Mouse (Mus musculus): ENCODE measurements around the gene Adgra1. TPM values are rescaled to one million over a fixed set of nuclear protein-coding genes. Genes with fewer than 3 reads are reported as not detected.

Gene Adgra1
- total RNA-seq, 2 experiments from 2014 or later: not detected

- no peak for ATAC-seq (replicated peaks; ENCODE audit: low FRiP score, low TSS enrichment, poor library complexity, severe bottlenecking)
These were observed 9.8 kb downstream of the Adgra1 start for GRCm38 (mm10) chr7:139843776-139844175.

GRCm38 (mm10) chr7:139845101-139845500, 11.1 kb downstream of the Adgra1 start:
- no peak for ATAC-seq (replicated peaks; ENCODE audit: low FRiP score, low TSS enrichment, poor library complexity, severe bottlenecking)

DNA sequence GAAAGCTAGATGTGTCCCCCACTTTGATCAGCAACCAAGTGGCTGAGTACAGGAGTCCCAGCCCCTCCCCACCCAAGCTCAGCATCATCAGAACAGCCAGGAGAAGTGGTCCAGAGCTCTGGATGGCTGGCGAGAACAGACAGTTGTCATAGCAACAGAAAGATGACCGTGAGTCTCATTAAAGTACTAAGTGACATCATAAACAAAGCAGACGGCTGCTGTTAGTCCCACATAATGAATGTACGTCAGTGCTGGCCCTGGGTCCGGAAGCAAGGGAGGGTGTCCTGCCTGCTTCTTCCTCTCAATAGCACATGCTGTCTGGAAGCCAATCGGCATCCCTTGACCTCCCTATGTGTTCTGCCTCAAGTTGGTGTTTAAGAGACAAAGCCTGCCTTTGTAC, 16.2 kb downstream of the Adgra1 start:
- ATAC-seq (replicated peaks; ENCODE audit: low FRiP score, low TSS enrichment, poor library complexity, severe bottlenecking): no peak

GRCm38 (mm10) chr7:139850677-139851076, 16.7 kb downstream of the Adgra1 start:
- no peak for ATAC-seq (replicated peaks; ENCODE audit: low FRiP score, low TSS enrichment, poor library complexity, severe bottlenecking)

GRCm38 (mm10) chr7:139851098-139851497, 17.1 kb downstream of the Adgra1 start:
- no peak for ATAC-seq (replicated peaks; ENCODE audit: low FRiP score, low TSS enrichment, poor library complexity, severe bottlenecking)

GRCm38 (mm10) chr7:139855261-139855660, 21.3 kb downstream of the Adgra1 start:
- no peak for ATAC-seq (replicated peaks; ENCODE audit: low FRiP score, low TSS enrichment, poor library complexity, severe bottlenecking)

GRCm38 (mm10) chr7:139861411-139861810, 27.4 kb downstream of the Adgra1 start:
- ATAC-seq (replicated peaks; ENCODE audit: low FRiP score, low TSS enrichment, poor library complexity, severe bottlenecking): peak; percentile 53; the same call in 1 of the 2 replicates

DNA sequence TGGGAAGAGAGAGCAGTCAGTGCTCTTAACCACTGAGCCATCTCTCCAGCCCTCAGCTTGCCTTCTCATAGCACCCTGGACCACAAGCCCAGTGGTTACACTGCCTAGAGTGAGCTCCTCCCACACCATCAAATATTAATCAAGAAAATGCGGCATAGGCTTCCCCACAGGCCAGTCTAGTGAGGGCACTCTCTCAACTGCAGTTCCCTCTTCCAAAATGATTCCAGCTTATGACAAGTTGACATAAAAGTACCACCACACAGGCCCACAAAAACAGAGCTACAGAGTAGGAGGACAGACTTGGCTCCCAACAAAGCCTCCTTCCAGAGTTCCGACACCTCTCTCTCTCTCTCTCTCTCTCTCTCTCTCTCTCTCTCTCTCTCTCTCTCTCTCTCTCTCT, 29.1 kb downstream of the Adgra1 start:
- no peak for ATAC-seq (replicated peaks; ENCODE audit: low FRiP score, low TSS enrichment, poor library complexity, severe bottlenecking)

DNA sequence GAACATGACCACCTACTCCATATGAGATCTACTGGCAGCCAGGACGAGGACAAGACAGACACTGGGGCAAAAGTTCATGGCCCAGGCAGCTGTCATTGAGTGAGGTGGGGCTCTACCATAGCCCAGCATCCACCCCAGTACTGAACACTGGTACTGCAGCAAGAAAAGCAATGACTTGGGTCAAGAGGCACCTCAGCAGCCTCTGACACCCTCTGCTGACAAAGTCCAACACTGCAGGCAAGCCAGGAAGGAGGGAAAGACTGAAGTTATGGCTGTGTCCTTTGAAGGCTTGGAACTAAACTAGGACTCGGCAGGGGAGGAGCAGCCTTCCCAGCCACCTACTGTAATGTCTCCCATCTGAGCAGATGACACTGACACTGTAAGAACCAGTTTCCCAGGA, 30.3 kb downstream of the Adgra1 start:
- 0 out of 2 replicates have a peak, but pooled peaks have one; percentile 14 for ATAC-seq (replicated peaks; ENCODE audit: low FRiP score, low TSS enrichment, poor library complexity, severe bottlenecking)

DNA sequence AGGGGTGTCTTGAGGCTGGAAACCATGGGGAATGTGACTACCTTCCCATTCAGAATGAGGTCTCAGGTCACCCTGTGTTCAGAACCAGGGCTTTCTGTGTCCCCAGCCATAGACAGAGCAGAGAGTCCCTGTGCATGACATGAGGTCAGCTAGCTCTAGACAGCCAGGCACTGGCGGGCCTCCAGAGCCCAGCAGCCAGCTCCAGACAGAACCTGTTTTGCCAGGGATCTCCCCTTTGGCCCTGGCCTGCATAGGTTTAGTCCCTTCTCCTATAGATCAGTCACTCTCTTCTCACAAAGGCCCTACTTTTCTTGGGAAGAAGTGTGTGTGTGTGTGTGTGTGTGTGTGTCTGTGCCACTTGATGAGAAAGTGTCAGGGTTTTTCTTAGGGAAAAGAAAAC, 30.9 kb downstream of the Adgra1 start:
- no peak for ATAC-seq (replicated peaks; ENCODE audit: low FRiP score, low TSS enrichment, poor library complexity, severe bottlenecking)

DNA sequence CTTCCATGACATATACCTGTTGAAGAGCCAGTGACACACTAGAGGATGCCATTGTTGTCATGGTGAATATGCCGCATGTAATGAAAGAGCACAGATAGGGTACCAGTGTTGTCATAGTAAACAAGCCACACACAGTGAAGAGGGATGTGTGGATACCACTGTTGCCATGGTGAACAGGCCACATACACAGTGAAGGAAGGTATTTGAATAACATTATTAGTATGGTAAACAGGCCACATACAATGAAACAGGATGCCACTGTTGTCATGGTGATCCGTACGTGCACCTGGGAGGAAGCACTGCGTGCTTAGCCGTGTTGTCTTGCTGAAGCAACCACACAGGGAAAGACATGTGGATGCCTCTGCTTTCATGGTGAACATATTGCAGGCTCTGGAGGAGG, 37.0 kb downstream of the Adgra1 start:
- no peak for ATAC-seq (replicated peaks; ENCODE audit: low FRiP score, low TSS enrichment, poor library complexity, severe bottlenecking)

GRCm38 (mm10) chr7:139877167-139877792, 43.3 kb downstream of the Adgra1 start:
- 0 out of 2 replicates have a peak, but pooled peaks have one; percentile 41 for ATAC-seq (replicated peaks; ENCODE audit: low FRiP score, low TSS enrichment, poor library complexity, severe bottlenecking)

DNA sequence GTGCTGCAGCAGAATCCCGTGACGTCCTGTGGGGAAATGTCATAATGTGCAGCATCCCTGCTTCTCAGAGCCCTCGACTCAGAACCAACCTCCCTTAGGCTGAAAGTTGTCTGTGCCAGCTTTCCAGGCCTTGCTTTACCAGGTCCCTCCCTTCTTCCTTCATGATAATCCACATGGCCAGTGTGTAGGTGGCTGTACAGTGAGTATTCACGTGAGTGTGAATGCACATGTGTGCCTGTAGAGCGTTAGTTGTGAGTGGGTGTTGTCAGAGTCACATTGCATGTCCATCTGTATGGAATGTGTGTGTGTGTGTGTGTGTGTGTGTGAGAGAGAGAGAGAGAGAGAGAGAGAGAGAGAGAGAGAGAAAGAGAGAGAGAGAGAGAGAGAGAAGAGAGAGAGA, 44.1 kb downstream of the Adgra1 start:
- ATAC-seq (replicated peaks; ENCODE audit: low FRiP score, low TSS enrichment, poor library complexity, severe bottlenecking): no peak

GRCm38 (mm10) chr7:139878621-139879020, 44.6 kb downstream of the Adgra1 start:
- ATAC-seq (replicated peaks; ENCODE audit: low FRiP score, low TSS enrichment, poor library complexity, severe bottlenecking): no peak

DNA sequence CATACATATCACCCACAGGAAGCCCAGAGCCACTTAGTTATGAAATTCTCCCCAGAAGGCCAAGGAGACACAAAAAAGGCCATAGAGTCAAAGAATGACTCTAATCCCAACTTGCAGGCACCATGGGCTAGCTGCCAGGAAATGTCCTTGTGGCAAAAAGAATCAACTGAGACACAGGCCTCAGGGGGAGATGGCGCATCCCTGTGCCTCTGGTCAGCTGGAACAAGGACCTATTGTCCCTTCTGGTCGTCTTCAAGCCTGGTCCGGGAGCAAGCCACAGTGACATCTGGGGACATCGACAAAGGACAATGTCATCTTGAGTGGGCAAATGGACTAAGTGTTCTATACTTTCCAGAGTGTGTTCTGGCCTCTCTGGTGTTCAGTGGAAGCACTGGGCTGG, 49.6 kb downstream of the Adgra1 start:
- ATAC-seq (replicated peaks; ENCODE audit: low FRiP score, low TSS enrichment, poor library complexity, severe bottlenecking): no peak

DNA sequence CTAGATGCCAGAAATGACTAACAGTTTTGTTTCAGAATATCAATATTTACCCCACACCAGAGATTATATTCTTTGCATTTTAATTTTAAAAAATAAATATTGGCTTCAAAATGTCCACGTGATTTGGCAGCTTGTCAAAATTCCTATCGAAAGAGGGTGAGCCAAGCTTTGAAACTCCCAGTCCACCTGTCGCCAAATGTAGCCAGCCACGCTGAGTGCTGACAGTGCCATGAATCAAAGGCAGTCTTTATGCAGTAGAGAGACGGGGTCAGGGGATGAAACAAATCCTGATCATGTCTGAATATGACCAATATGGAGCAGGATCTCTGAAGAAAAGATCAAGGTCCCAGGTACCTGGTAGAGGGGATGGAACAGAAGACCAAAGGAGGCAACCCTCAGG, 57.8 kb downstream of the Adgra1 start:
- ATAC-seq (replicated peaks; ENCODE audit: low FRiP score, low TSS enrichment, poor library complexity, severe bottlenecking): no peak

DNA sequence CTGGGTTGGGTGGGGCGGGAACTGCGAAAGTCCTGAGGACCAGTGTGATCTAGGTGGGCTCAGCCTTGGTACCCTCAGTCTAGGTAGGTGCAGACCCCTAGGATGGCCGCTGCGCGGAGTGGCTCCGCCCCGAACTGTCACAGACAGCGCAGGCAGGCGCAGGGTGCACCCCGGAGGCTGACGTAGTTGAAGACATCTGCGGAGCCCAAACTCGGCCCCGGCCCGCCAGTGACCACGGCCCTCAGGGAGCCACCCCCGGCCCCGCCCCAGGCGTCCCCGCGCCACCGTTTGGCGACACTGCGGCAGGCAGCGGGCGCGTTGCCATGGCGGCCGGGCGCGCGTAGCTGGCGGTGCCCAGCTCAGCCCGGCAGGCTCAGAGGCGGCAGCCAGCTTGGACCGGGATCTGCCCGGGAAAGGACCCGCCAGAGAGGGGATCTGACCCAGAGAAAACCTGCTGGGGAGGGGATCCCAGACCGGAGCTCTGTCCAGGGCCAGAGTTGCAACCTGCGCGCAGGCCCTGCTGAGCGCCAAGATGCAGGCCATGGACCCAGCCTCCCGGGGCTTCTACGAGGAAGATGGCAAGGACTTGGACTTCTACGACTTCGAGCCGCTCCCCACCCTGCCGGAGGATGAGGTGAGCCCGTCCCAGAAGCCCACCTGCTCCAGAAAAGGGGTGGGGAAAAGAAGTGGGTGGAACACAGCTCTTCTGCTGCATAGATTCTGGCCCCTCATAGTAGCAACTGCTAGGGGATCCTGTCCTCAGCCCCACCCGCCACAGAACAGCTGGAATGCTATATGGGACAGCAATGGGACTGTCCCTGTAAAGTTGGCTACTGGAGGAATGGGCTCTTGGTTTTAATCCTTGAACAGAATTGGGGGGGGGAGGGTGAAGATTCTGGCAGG, 60.9 kb downstream of the Adgra1 start, which contains the start of gene Kndc1:
Gene Kndc1 (plus strand): TSS at position 42 of the 903 bp plus-strand sequence.
- ATAC-seq (replicated peaks; ENCODE audit: low FRiP score, low TSS enrichment, poor library complexity, severe bottlenecking): no peak

GRCm38 (mm10) chr7:139896271-139896670, 62.3 kb downstream of the Adgra1 start:
- ATAC-seq (replicated peaks; ENCODE audit: low FRiP score, low TSS enrichment, poor library complexity, severe bottlenecking): no peak

DNA sequence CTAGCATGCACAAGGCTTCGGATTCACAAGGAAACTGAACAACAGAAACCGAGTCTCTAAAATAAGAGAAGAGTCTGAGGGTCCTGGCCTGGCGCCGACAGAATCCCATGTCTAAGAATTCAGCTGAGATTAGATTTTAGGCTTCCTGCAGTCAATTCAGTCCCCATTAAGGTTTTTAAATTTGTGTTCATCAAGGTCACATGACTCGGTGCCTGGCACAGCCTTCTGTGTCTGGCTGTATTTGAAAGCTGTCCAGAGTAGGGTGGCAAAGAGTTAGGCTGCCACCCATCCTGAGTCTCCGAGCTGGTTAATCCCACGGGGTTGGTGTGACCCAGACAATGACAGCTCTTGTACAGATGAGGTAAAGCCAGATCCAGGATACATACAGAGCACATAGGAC, 62.8 kb downstream of the Adgra1 start:
- no peak for ATAC-seq (replicated peaks; ENCODE audit: low FRiP score, low TSS enrichment, poor library complexity, severe bottlenecking)

DNA sequence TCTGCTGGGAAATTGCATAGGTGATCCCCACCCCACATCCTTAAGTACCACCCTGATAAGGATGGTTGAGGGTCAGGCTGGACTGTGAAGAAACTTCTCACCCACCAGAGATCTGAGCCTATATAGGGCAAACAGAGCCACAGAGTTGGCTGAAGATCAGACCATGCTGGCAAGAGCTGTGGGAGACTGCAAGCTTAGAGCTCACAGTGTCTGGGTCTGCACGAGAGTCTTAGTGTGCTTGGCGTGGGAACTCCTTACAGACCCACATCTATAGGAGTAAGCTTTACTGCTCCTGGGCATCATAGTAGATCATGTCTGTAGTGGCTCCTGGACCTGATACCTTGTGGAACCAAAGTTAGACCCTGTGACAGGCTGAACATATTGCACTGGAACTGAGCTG, 64.6 kb downstream of the Adgra1 start:
- ATAC-seq (replicated peaks; ENCODE audit: low FRiP score, low TSS enrichment, poor library complexity, severe bottlenecking): no peak

DNA sequence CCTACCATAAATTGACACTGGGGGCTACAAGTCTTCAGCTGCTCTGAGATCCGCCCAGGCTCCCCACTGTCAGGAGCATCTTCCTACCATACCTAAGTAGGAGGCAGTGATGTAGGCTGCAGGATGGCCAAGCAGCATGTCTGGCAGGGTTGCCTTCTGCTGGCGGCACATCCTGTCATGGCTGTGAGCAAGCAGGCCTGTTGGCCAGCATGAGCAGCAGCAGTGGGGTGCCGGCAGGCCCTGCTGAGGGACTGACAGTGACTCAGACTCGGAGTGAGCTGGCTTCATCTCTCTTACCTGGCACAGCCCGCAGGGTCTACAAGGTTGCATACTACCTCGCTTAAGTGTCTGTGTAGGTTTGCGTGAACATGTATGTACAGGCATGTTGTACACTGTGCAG, 65.5 kb downstream of the Adgra1 start:
- ATAC-seq (replicated peaks; ENCODE audit: low FRiP score, low TSS enrichment, poor library complexity, severe bottlenecking): no peak
